Mouse (Mus musculus) thymus, postnatal 0 days (tissue): ENCODE measurements around the gene Gli3. TPM values are rescaled to one million over a fixed set of nuclear protein-coding genes. Genes with fewer than 3 reads are reported as not detected.

Experiments used
- DNase-seq: peaks from one replicate; pipeline ENCODE4 v3.0.0-alpha.2; 2015; ENCODE audit warnings: low spot score
- polyA plus RNA-seq: library from polyadenylated mRNA; unstranded; fragments of >200 nt; fragmentation: Nextera tagmentation; extraction: Ambion mirVana; gene quantifications from 2 replicates; pipeline ENCODE4 v1.2.1, GENCODE M21; 2015

The Gli3 gene
- polyA plus RNA-seq, 1 experiment from 2014 or later: 2.5 TPM

DNA sequence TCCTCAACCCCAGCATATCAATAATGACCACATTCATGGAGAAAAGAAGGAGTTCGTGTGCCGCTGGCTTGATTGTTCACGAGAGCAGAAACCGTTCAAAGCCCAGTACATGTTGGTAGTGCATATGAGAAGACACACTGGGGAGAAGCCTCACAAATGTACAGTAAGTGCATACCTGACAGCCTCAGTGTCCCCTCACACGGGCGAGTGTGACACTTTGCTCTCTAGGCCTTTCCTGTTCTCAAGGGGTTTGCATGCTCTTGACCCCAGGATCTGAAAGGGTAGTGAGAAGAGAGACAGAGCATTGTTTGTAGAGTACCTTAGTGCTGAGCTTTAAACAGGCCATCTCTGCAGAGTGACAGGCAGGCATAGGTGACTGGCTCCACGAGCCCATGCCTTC is 250.5 kb downstream of the Gli3 start:
- DNase-seq: no peak

GRCm38 (mm10) chr13:15714331-15714725 is 251.3 kb downstream of the Gli3 start:
- DNase-seq: no peak

DNA sequence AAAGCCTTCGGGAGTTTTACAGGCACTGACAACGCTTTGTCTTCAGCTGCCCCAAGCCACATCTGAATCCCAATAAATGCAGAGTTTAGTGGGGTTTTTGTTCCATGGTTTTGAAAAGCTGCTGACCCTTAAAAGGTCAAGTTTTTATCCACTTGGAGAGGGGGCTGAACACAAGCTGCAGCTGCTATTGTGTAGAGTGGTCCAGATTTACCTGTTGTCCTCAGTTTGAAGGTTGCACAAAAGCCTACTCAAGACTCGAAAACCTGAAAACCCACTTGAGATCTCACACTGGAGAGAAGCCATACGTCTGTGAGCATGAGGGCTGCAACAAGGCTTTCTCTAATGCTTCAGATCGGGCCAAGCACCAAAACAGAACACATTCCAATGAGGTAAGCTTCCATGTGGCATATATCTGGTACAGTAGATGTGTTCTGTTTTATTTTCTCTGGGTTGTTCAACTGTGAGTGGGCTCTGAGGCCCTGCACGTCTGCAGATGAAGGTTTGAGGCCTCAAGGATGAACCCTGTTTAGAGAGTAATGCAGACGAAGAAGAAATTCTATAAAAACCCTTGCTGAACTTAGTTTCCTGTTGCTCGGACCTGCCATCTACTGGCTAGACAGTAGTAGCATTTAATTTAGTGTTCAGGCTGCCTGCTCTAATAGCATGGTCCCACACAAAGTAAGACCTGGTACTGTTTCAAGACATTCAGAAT is 251.8 kb downstream of the Gli3 start:
- DNase-seq: peak; percentile 11

GRCm38 (mm10) chr13:15721446-15721845 is 258.4 kb downstream of the Gli3 start:
- DNase-seq: no peak

DNA sequence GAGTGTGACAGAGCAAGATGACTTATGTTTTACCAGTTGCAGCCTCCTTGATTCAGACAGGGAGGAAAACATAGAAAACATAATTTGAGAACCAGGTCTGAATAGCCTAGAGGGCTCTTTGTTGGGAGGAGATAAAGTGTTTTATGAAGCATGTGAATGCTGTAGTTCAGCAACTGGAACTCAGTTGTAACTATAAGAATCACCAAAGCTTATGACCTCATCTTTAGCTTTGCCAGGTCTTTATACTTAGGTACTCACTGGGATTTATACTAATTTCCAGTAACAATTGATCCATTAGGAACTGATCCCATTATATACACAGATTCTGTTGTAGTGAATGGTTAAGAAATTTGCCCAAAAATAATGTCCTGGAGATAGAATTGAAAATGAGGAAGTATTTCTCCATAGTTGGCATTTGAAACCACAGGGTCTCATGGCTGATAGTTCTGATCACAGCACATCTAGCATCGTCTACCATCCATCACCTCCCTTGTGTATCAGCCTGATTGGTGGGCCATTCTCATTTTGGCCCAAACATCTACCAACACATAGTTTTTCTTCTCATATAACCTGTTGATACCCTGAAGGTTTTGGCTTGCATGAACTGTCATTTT is 259.8 kb downstream of the Gli3 start:
- no peak for DNase-seq

- DNase-seq: no peak
Measured at GRCm38 (mm10) chr13:15724723-15725122, 261.7 kb downstream of the Gli3 start.

DNA sequence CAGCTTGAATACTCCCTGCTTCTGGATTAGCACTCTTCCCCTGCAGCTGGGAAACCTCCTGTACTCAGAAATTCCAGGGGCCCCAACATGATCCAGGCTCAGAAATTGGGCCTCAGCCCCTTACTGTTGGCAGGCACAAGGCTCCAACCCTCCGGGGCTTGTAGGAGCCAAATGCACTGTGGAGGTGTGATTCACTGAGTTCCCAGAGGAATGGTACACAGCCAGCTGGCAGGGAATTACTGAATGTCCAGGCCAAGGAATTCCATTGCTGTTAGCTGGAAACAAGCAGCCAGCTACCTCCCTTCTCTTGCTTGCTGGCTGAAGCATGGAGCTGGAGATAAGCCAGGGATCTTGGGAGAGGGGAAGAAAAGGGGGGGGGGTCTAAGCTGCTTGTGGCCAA is 278.7 kb downstream of the Gli3 start:
- no peak for DNase-seq

GRCm38 (mm10) chr13:15742308-15742707 is 279.3 kb downstream of the Gli3 start:
- no peak for DNase-seq

GRCm38 (mm10) chr13:15742777-15743176 is 279.7 kb downstream of the Gli3 start:
- no peak for DNase-seq

GRCm38 (mm10) chr13:15758835-15759632 is 296.0 kb downstream of the Gli3 start:
- DNase-seq: peak; percentile 61

DNA sequence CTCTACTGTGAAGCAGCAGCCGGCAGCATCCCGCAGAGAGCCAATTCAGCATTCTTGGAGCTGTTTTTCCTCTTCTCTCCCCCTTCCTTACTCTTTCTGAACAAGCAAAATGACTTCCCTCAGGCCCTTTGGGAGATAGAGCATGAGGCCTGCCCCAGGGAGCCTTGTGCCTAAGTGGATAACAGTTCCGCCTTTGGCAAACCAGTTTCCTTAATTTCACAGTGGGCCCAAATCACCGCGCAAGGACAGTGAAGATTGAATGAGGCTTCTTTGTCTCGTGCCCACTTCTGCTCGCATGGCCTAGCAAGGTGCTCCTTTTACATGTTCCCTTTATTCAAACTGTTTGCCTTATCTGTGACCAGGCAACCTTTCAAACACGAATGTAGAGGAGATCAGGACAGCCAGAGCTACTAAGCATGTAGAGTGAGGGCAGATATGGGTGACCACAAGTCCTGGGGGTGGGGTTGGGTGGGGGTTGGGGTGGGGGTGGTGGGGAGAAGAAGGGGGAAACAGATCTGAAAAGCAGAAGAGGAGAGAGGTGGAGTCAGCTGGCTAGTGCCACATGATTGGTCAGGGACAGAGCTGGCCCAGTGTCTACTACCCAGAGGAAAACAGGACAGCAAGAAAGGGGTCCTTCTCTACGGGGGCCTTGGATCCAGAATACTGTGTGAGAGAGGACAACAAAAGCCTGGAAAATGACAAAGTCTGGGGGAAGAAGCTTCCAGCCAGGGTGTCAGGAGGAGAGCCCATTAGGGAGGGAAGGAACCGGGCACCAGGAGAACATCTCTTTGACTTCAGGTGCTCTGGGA is 296.8 kb downstream of the Gli3 start:
- DNase-seq: no peak

- no peak for DNase-seq
Measured at GRCm38 (mm10) chr13:15762291-15762690, 299.3 kb downstream of the Gli3 start.

DNA sequence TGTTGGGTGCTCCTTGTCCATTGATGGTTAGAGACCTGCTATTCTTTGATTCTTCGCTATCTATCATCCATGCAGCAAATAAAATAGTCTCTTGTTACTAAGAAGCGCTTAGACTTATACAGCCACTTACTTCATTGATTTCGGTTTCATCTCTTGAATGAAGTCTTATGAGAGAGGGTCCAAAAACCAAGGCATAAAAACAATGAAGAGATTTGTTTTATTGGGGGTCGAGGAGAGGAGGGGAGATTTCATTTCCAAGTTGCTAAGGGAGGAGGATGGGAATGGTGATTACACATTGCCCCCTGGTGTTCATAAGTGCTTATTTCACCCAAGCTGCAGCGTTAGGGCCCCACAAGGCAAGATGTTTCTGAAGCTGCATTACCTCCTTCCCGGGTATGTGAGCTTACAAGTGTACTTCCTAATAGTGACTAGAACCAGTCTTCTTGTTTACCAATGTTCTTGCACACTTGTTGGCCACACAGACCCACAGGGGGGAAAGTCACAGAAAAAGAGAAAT is 299.9 kb downstream of the Gli3 start:
- DNase-seq: peak; percentile 25

- DNase-seq: no peak
Measured at GRCm38 (mm10) chr13:15777624-15778023, 314.6 kb downstream of the Gli3 start.
